Mouse (Mus musculus): Measurements from ENCODE around the gene Mrps15. TPM values are rescaled to one million over a fixed set of nuclear protein-coding genes. Genes with fewer than 3 reads are reported as not detected.
A peak's percentile ranks its signal among the peaks of the same experiment; 100 is the strongest.

The Mrps15 gene
- polyA plus RNA-seq, 1 experiment = 72.2 TPM

DNA sequence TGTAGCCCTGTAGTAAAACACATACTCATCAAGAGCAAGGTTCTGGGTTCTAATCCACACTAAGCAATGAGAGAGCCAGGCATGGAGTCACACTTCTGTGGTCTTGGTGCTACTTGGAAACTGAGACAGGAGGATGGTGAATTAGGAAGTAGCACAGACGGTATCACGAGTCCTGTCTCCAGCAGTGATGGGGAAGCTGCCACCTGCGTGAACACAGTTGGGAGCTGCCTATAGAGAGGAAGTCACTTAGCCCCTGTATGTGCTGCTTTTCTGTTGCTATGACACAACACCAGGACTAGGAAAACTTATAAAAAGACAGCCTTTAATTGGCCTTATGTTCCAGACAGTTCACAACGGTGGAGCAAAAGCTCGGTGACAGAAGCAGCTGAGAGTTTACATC is 16.0 kb upstream of the Mrps15 start:
- Histone ChIP-seq H3K4me3 (ENCODE audit: insufficient read depth, low read length) (no peak overlapping the region), H3K27ac (ENCODE audit: insufficient read depth, low read length) (no peak overlapping the region), H3K4me1 (ENCODE audit: control insufficient read depth, insufficient read depth, low read length) (no peaks in the 10 kb centered on the region)
- no peak for TF ChIP-seq CTCF (IDR thresholded peaks at IDR 0.05; ENCODE audit: borderline replicate concordance, insufficient read depth, low read length)
- no peak for TF ChIP-seq POLR2A (IDR thresholded peaks at IDR 0.05; ENCODE audit: low read depth, low read length)

DNA sequence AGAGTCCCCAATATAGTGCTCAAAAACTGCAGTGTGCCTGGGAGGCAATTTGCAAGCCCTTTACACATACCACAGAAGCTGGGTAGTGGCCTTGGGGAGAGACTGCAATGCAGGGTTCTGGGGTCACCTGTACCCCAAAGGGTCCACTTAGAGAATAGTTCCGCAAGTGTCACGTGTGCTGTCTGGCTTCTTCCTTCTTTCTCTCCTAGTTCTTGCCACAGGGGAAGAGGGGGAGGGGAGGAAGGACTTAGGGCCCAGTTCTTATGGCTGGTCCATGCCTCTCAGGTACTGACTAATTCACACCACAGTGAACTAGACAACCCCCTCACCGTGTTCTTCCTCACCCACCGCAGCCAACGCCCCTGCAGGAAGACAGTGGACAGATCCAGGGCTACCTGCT is 11.3 kb upstream of the Mrps15 start:
- H3K27ac ChIP-seq (ENCODE audit: insufficient read depth, low read length) = no peak overlapping the region
- no peak overlapping the region for H3K4me3 ChIP-seq (ENCODE audit: insufficient read depth, low read length)
- TF ChIP-seq CTCF (IDR thresholded peaks at IDR 0.05; ENCODE audit: borderline replicate concordance, insufficient read depth, low read length) (no peak), POLR2A (IDR thresholded peaks at IDR 0.05; ENCODE audit: low read depth, low read length) (no peak)
- H3K4me1 ChIP-seq (ENCODE audit: control insufficient read depth, insufficient read depth, low read length) = no peaks in the 10 kb centered on the region

DNA sequence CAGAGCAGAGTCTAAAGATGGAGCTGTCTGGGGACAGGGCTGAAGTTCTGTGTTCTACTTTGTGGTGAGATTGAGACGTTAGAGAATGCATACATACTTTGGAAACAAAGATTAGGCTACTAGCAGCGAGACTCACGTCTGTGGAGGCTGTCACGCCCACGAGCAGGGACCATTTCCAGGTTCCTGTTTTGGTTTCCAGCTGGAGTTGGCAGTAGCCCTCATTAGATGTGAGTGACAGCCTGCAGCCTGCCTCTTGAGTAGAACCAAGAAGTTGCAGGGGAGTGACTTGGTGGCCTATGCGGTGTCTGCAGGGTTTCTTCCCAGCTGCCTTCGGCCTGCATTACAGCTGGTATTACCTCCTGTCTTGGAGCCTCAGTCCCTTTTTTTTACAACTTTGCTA is 4.9 kb downstream of the Mrps15 start:
- TF ChIP-seq CTCF (IDR thresholded peaks at IDR 0.05; ENCODE audit: borderline replicate concordance, insufficient read depth, low read length) = no peak
- no peak for TF ChIP-seq POLR2A (IDR thresholded peaks at IDR 0.05; ENCODE audit: low read depth, low read length)
- Histone ChIP-seq H3K4me1 (ENCODE audit: control insufficient read depth, insufficient read depth, low read length) (no peaks in the 10 kb centered on the region), H3K27ac (ENCODE audit: insufficient read depth, low read length) (no peak overlapping the region), H3K4me3 (ENCODE audit: insufficient read depth, low read length) (no peak overlapping the region)

DNA sequence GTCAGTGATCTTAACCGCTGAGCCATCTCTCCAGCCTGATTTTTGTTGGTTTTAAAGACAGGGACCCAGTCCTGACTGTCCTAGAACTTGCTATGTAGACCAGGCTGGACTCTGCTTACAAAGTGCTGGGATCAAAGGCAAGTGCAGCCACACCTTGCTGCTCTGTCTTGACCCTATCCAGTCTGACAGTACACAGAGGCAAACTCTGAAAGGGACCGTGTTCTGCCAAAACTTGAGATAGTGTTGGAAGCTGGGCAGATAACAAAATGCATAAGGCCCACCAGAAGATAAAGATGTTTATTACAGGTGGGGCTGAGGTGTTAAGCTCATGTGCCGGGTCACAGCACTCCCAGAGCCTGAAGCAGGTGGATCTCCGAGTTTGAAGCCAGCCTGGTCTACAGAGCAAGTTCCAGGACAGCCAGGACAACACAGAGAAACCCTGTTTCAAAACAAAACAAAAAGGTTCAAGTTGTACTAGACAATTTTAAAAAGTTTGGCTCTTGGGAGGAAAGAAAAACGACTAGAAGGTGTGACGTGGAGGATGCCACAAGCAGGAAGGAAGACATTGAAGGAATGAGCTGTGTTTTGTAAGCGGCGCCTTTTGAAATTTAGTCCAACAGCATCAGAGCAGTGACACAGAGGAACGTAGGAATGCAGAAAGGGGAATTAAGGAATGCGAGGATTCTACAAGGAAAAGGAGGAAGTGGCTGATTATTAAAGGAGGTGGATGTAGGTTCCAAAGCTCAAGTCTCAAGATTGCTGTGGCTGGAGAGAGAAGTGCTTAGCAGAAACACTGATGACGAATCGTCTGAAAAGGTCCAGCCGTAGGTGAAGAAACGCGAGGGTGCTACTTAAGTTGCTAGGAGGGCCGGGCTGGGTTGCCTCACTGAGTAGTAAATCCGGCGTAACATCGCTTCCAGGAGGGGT is 10.7 kb downstream of the Mrps15 start:
- Histone ChIP-seq H3K4me1 (ENCODE audit: control insufficient read depth, insufficient read depth, low read length) (no peaks in the 10 kb centered on the region; the same call in 1 of the 2 replicates), H3K27ac (ENCODE audit: insufficient read depth, low read length) (peak overlapping the region; percentile 8; the same call in 1 of the 2 replicates), H3K4me3 (ENCODE audit: insufficient read depth, low read length) (peak overlapping the region; percentile 82)
- TF ChIP-seq POLR2A (IDR thresholded peaks at IDR 0.05; ENCODE audit: low read depth, low read length) (no peak), CTCF (IDR thresholded peaks at IDR 0.05; ENCODE audit: borderline replicate concordance, insufficient read depth, low read length) (no peak)

DNA sequence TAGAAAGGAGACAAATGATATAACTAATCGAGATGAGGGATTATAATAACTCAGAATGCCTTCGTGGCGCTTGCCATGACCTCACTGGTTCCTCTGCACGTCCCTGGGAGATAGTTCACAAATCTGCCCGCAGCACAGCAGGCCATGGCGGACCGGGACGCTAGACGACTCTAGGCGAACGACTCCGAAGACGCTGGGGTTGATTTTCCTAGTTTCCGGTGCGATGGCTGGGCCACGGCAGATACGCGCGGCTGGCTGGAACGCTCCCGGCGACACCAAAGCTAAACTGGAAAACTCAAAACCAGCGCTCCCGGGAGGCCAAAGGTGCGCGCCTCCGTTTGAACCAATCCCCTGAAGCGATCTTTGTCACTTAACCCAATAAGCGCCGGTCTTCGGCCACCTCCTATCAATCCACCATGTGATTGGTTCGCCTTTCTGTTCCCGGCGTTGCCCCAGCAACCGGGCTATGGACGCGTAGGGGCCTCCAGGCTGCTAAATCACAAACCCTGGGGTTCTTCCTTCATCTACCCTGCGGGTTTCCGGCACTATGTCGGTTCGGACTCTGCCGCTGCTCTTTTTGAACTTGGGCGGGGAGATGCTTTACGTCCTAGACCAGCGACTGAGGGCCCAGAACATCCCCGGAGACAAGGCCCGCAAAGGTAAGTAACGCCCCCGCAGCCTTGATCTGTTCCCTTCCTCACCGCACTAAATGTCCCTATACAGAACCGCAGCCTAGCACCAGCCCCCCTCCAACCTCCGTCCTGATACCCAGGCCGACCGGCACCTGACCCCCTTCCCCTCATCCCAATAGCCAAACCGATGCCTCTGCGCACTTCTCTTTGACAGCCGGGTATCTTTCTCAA is 11.6 kb downstream of the Mrps15 start, which contains the start of gene Oscp1:
Gene Oscp1 (plus strand): TSS at position 432 of the 863 bp plus-strand sequence.
- Histone ChIP-seq H3K27ac (ENCODE audit: insufficient read depth, low read length) (peak within 1 kb of the TSS; percentile 8; the same call in 1 of the 2 replicates), H3K4me3 (ENCODE audit: insufficient read depth, low read length) (peak within 1 kb of the TSS; percentile 82), H3K4me1 (ENCODE audit: control insufficient read depth, insufficient read depth, low read length) (no peaks in the 10 kb centered on the region; the same call in 1 of the 2 replicates)
- no peak for TF ChIP-seq CTCF (IDR thresholded peaks at IDR 0.05; ENCODE audit: borderline replicate concordance, insufficient read depth, low read length)
- TF ChIP-seq POLR2A (IDR thresholded peaks at IDR 0.05; ENCODE audit: low read depth, low read length) = peak; percentile 64

DNA sequence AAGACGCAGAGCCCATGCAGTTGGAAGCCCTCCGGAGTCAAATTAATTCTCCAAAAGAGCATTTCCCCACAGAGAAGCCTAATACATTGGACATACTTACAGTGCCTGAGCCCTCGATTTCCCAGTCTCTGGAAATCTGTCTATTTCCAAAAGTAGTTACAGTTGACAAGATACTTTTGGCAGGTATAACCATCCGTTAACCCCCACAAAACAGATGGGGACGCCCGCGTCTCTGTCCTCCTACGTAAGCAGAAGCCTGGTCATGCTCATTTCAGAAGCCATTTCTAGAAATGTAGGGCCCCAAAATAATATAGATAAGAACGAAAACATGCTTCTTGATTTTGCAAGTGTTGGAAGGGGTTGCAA is 12.3 kb downstream of the Mrps15 start:
- no peaks in the 10 kb centered on the region; the same call in 1 of the 2 replicates for H3K4me1 ChIP-seq (ENCODE audit: control insufficient read depth, insufficient read depth, low read length)
- H3K4me3 ChIP-seq (ENCODE audit: insufficient read depth, low read length) = peak overlapping the region; percentile 68
- no peak for TF ChIP-seq POLR2A (IDR thresholded peaks at IDR 0.05; ENCODE audit: low read depth, low read length)
- no peak for TF ChIP-seq CTCF (IDR thresholded peaks at IDR 0.05; ENCODE audit: borderline replicate concordance, insufficient read depth, low read length)
- H3K27ac ChIP-seq (ENCODE audit: insufficient read depth, low read length) = no peak overlapping the region

DNA sequence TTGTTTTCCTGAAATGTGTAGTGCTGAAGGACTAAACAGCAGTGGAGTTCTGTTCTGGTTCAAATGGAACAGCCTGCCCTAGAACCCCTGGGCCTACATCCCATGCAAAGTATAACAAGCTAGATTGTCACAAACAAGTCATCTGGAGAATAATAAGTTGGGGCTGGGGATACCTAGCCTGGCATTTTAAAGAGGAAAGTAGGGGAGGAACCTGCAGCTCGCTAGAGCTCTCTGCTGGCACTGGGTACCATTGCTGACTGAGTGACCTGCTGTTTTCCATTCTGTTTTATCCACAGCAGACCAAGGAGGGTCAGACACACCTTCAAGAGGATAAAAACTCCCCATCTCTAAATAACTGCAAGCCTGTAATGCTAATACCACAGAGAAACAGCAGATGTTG is 16.1 kb downstream of the Mrps15 start:
- Histone ChIP-seq H3K27ac (ENCODE audit: insufficient read depth, low read length) (no peak overlapping the region), H3K4me3 (ENCODE audit: insufficient read depth, low read length) (no peak overlapping the region), H3K4me1 (ENCODE audit: control insufficient read depth, insufficient read depth, low read length) (no peaks in the 10 kb centered on the region)
- TF ChIP-seq CTCF (IDR thresholded peaks at IDR 0.05; ENCODE audit: borderline replicate concordance, insufficient read depth, low read length) = no peak
- no peak for TF ChIP-seq POLR2A (IDR thresholded peaks at IDR 0.05; ENCODE audit: low read depth, low read length)

DNA sequence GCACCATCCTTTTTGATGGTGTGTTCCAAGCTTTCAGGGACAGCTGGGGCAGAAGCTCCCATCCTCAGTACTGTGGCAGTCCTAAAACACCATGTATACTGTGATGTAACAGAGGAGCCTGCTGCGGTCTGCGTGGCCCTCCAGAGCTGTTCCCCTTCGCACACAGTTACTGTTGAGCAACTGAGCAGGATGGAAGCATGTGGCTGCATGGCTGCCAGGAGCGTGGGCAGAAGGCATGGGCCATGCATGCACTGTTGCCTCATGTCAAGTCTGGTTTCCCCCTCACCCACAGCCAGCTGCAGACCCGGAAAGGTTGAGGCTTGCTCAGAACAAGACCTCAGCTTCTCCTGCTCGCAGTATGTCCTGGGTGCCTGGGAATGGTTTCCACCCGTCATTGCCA is 18.5 kb downstream of the Mrps15 start:
- Histone ChIP-seq H3K4me3 (ENCODE audit: insufficient read depth, low read length) (no peak overlapping the region), H3K4me1 (ENCODE audit: control insufficient read depth, insufficient read depth, low read length) (no peaks in the 10 kb centered on the region), H3K27ac (ENCODE audit: insufficient read depth, low read length) (no peak overlapping the region)
- TF ChIP-seq POLR2A (IDR thresholded peaks at IDR 0.05; ENCODE audit: low read depth, low read length) (no peak), CTCF (IDR thresholded peaks at IDR 0.05; ENCODE audit: borderline replicate concordance, insufficient read depth, low read length) (no peak)

DNA sequence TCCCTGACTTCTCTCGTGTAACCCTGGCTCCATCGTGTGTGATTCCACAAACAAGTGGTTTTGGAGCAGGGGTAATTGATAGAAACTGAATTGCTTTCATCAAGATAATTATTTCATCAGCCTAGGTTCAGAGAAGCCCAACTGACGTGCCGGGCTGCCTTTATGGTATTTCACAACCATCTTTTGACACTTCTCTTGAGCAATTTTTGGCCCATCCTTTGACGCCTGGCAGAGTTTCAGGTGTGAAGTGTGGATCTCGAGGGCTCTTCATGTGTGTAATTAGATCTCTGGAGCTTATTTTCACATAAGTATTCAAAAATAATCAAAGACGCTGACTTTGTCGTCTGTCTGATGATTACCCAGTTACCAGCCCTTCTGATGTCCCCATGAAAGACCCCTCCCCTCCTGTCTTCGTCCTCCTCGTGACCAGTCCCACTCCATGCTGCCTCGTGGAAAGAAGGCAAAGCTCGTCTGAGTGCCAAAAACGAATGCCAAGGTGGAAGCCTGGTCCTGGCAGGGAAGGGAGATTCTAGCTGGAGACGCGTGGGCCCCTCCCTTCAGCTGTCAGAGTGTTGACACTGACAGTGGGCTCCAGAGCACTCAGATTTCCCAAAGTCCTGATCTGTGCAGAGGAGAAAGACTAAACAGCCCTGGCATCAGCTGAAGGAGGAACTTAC is 20.8 kb downstream of the Mrps15 start:
- no peaks in the 10 kb centered on the region for H3K4me1 ChIP-seq (ENCODE audit: control insufficient read depth, insufficient read depth, low read length)
- H3K4me3 ChIP-seq (ENCODE audit: insufficient read depth, low read length) = no peak overlapping the region
- H3K27ac ChIP-seq (ENCODE audit: insufficient read depth, low read length) = no peak overlapping the region
- no peak for TF ChIP-seq POLR2A (IDR thresholded peaks at IDR 0.05; ENCODE audit: low read depth, low read length)
- no peak for TF ChIP-seq CTCF (IDR thresholded peaks at IDR 0.05; ENCODE audit: borderline replicate concordance, insufficient read depth, low read length)
